Mouse (Mus musculus) forebrain, embryonic 11.5 days (tissue): ENCODE measurements around the gene Nubp1. TPM values are rescaled to one million over a fixed set of nuclear protein-coding genes. Genes with fewer than 3 reads are reported as not detected.
A peak's percentile ranks its signal among the peaks of the same experiment; 100 is the strongest.

Experiments
- ATAC-seq: fragments of 200-750 bp; cut with Nextera tagmentation; replicated peaks from 2 replicates; pipeline ENCODE4 v1.8.0; 2017; ENCODE audit warnings: moderate TSS enrichment; ENCODE audit not compliant: low FRiP score
- DNase-seq: peaks from one replicate; pipeline ENCODE4 v3.0.0-alpha.2; 2017; ENCODE audit warnings: low spot score
- H3K27ac ChIP-seq: fragments of 300-500 bp; sonication (generic); 2 replicates; pipeline ENCODE4 v1.5.1; 2014; ENCODE audit warnings: low read depth, low read length
- H3K27me3 ChIP-seq: fragments of 300-500 bp; sonication (generic); 2 replicates; pipeline ENCODE4 v1.6.1; 2014; ENCODE audit warnings: mild to moderate bottlenecking, low read length, mixed read lengths; ENCODE audit not compliant: control insufficient read depth, insufficient read depth
- H3K36me3 ChIP-seq: fragments of 300-500 bp; sonication (generic); 2 replicates; pipeline ENCODE4 v1.6.1; 2014; ENCODE audit warnings: mild to moderate bottlenecking, low read length, moderate library complexity, mixed read lengths; ENCODE audit not compliant: control insufficient read depth, insufficient read depth
- H3K4me1 ChIP-seq: fragments of 300-500 bp; sonication (generic); replicated peaks from 2 replicates; pipeline ENCODE4 v1.6.1; 2014; ENCODE audit warnings: low read length, mixed read lengths; ENCODE audit not compliant: control insufficient read depth, insufficient read depth
- H3K4me2 ChIP-seq: fragments of 300-500 bp; sonication (generic); 2 replicates; pipeline ENCODE4 v1.6.1; 2014; ENCODE audit warnings: low read depth, mild to moderate bottlenecking, low read length, moderate library complexity, mixed read lengths; ENCODE audit not compliant: severe bottlenecking
- H3K4me3 ChIP-seq: fragments of 300-500 bp; sonication (generic); 2 replicates; pipeline ENCODE4 v1.5.1; 2014; ENCODE audit warnings: low read depth, low read length
- H3K9ac ChIP-seq: fragments of 300-500 bp; sonication (generic); 2 replicates; pipeline ENCODE4 v1.6.1; 2014; ENCODE audit warnings: low read length
- H3K9me3 ChIP-seq: fragments of 300-500 bp; sonication (generic); 2 replicates; pipeline ENCODE4 v1.6.1; 2016; ENCODE audit warnings: low read length, mixed read lengths; ENCODE audit not compliant: control insufficient read depth
- WGBS: fragments of 180-500 bp; shearing (Covaris S2); extraction: QIAGEN DNeasy Blood & Tissue Kit; methylation state at CpG from one replicate; pipeline ENCODE4 v1.1.7; 2014; 5-methylcytosine and 5-hydroxymethylcytosine counted together
- polyA plus RNA-seq: library from polyadenylated mRNA; unstranded; fragments of >200 nt; fragmentation: Nextera tagmentation; extraction: Ambion mirVana; gene quantifications from 2 replicates; pipeline ENCODE4 v1.2.1, GENCODE M21; 2014

Nubp1 gene
- polyA plus RNA-seq, 1 experiment from 2014 or later: 69.1 TPM

GRCm38 (mm10) chr16:10432387-10432786 lies 20.6 kb downstream of the Nubp1 start:
- H3K36me3 ChIP-seq: no peaks in the 10 kb centered on the region
- H3K9ac ChIP-seq: no peak overlapping the region
- 86% methylated on average over 4 of the region's 4 CpGs for WGBS
- DNase-seq: no peak
- no peaks in the 10 kb centered on the region for H3K4me1 ChIP-seq
- H3K4me2 ChIP-seq: no peak overlapping the region
- no peaks in the 10 kb centered on the region for H3K27me3 ChIP-seq
- H3K4me3 ChIP-seq: no peak overlapping the region
- H3K27ac ChIP-seq: no peak overlapping the region
- H3K9me3 ChIP-seq: no peaks in the 10 kb centered on the region
- no peak for ATAC-seq

GRCm38 (mm10) chr16:10433344-10433743 lies 21.6 kb downstream of the Nubp1 start:
- H3K9me3 ChIP-seq: no peaks in the 10 kb centered on the region
- no peaks in the 10 kb centered on the region for H3K36me3 ChIP-seq
- no peaks in the 10 kb centered on the region for H3K27me3 ChIP-seq
- WGBS: 91% methylated on average over 5 of the region's 5 CpGs
- no peak overlapping the region for H3K9ac ChIP-seq
- no peaks in the 10 kb centered on the region for H3K4me1 ChIP-seq
- no peak overlapping the region for H3K4me2 ChIP-seq
- DNase-seq (peak; percentile 44), ATAC-seq (no peak)
- no peak overlapping the region for H3K27ac ChIP-seq
- H3K4me3 ChIP-seq: no peak overlapping the region

DNA sequence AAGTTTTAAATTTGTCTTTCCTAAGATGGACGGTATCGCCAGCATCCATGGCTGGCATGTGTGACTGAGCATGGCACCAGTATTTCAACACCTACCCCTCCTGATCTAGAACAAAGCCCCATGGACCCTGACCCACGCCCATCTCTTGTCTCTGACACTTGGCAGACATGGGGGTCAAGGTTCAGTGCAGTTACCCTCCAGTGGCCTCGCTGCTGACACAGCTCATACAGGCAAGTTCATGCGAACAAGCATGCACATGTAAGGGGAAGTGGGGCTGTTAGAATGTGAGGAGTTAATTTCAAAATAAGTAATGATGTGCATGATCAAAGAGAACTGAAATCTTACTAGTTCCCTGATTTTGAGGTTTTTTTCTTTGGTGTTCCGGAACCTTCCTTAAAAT lies 24.4 kb downstream of the Nubp1 start:
- no peaks in the 10 kb centered on the region for H3K36me3 ChIP-seq
- no peaks in the 10 kb centered on the region for H3K4me1 ChIP-seq
- 87% methylated on average over 6 of the region's 6 CpGs for WGBS
- H3K9ac ChIP-seq: no peak overlapping the region
- H3K9me3 ChIP-seq: no peaks in the 10 kb centered on the region
- no peaks in the 10 kb centered on the region for H3K27me3 ChIP-seq
- no peak overlapping the region for H3K4me3 ChIP-seq
- DNase-seq: no peak
- H3K27ac ChIP-seq: no peak overlapping the region
- no peak for ATAC-seq
- H3K4me2 ChIP-seq: no peak overlapping the region

- H3K4me1 ChIP-seq: no peaks in the 10 kb centered on the region
- no peaks in the 10 kb centered on the region for H3K27me3 ChIP-seq
- H3K9ac ChIP-seq: no peak overlapping the region
- no peak overlapping the region for H3K4me2 ChIP-seq
- H3K27ac ChIP-seq: no peak overlapping the region
- no peak for ATAC-seq
- H3K4me3 ChIP-seq: no peak overlapping the region
- WGBS: 92% methylated on average over 5 of the region's 5 CpGs
- peak; percentile 18 for DNase-seq
- no peaks in the 10 kb centered on the region for H3K36me3 ChIP-seq
- H3K9me3 ChIP-seq: no peaks in the 10 kb centered on the region
These were observed 26.3 kb downstream of the Nubp1 start for GRCm38 (mm10) chr16:10438055-10438454.

- H3K36me3 ChIP-seq: no peaks in the 10 kb centered on the region
- DNase-seq (peak; percentile 17), ATAC-seq (no peak)
- no peak overlapping the region for H3K4me2 ChIP-seq
- no peak overlapping the region for H3K9ac ChIP-seq
- H3K9me3 ChIP-seq: no peaks in the 10 kb centered on the region
- WGBS: 89% methylated on average over 6 of the region's 6 CpGs
- no peak overlapping the region for H3K27ac ChIP-seq
- no peaks in the 10 kb centered on the region for H3K4me1 ChIP-seq
- H3K4me3 ChIP-seq: no peak overlapping the region
- H3K27me3 ChIP-seq: no peaks in the 10 kb centered on the region
These were observed 29.6 kb downstream of the Nubp1 start for GRCm38 (mm10) chr16:10441328-10441727.

- no peak overlapping the region for H3K9ac ChIP-seq
- 96% methylated on average over 4 of the region's 4 CpGs for WGBS
- DNase-seq: no peak
- H3K36me3 ChIP-seq: no peaks in the 10 kb centered on the region
- H3K27me3 ChIP-seq: no peaks in the 10 kb centered on the region
- H3K4me2 ChIP-seq: no peak overlapping the region
- ATAC-seq: no peak
- no peak overlapping the region for H3K4me3 ChIP-seq
- H3K9me3 ChIP-seq: no peaks in the 10 kb centered on the region
- H3K27ac ChIP-seq: no peak overlapping the region
- H3K4me1 ChIP-seq: no peaks in the 10 kb centered on the region
These were observed 30.0 kb downstream of the Nubp1 start for GRCm38 (mm10) chr16:10441761-10442160.

DNA sequence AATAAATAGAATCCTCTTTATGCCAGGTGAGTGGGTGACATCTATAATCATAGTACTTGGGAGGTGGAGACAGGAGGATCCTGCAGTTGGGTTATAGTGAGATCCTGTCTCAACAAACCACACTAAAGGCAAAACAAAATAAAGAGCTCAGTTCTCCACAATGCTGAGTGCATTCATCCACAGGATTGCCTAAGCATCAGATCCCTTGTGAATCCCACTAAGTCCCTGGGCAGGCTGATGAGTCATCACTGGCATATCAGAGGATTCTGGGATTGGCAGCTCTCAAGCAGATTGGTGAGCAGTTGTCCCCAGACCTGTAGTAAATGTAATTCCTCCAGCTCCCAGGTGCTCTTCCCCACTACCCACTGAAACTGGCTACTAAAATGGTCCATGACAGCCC lies 32.0 kb downstream of the Nubp1 start:
- Histone ChIP-seq H3K36me3 (no peaks in the 10 kb centered on the region), H3K9ac (no peak overlapping the region), H3K27ac (no peak overlapping the region), H3K9me3 (no peaks in the 10 kb centered on the region), H3K4me2 (no peak overlapping the region), H3K4me1 (peaks cover 3% of the 10 kb centered on the region; the same call in 1 of the 2 replicates), H3K4me3 (no peak overlapping the region), H3K27me3 (no peaks in the 10 kb centered on the region)
- peak; percentile 40 for DNase-seq
- no peak for ATAC-seq

DNA sequence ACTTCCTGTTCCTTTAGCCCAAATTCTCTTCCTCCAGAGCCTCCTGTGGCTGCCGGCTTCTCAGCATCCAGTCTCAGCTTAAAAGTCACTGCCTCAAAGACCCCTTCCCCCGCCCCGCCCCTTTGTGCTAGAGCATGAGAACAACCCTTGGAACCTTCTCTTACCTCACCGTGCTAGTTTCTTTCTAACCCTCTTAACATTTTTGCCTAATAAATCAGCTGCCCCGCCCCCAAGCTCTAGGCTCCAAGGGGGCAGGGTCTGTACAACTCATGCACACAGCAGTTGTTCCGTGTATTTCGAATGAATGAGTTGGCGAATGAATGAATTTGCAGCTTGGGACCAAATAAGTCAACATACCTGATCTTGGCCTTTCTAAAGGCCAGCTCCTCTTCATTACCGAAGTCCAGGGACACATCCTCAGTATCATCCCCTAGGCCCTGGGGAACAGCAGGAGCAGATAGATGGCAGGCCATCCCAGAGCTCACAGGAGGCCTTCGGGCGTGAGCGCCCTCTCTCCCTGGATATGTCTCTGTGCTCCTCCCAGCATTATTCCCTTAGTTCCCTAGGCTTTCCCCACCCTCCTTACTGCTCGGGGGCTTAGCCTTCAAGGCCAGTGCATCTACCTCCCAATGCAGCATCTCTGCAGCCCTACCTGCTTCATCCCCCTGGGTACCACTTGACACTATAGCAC lies 35.0 kb downstream of the Nubp1 start:
- Histone ChIP-seq H3K9ac (peak overlapping the region; percentile 71), H3K9me3 (no peaks in the 10 kb centered on the region), H3K4me3 (peak overlapping the region; percentile 45), H3K4me2 (peak overlapping the region; percentile 76), H3K27me3 (no peaks in the 10 kb centered on the region), H3K4me1 (peaks cover 3% of the 10 kb centered on the region; the same call in 1 of the 2 replicates), H3K36me3 (no peaks in the 10 kb centered on the region), H3K27ac (peak overlapping the region; percentile 64)
- peak; percentile 51 for DNase-seq
- WGBS: 16% methylated on average over 13 of the region's 13 CpGs
- ATAC-seq: peak; percentile 37

- ATAC-seq (peak; percentile 98), DNase-seq (peak; percentile 91)
- H3K4me1 ChIP-seq: peaks cover 3% of the 10 kb centered on the region; the same call in 1 of the 2 replicates
- H3K27me3 ChIP-seq: no peaks in the 10 kb centered on the region
- WGBS: under 1% methylated on average over 12 of the region's 12 CpGs
- H3K4me3 ChIP-seq: peak within 1 kb of the TSS; percentile 45
- H3K9me3 ChIP-seq: no peaks in the 10 kb centered on the region
- H3K9ac ChIP-seq: peak within 1 kb of the TSS; percentile 71
- no peaks in the 10 kb centered on the region for H3K36me3 ChIP-seq
- H3K27ac ChIP-seq: peak within 1 kb of the TSS; percentile 64
- H3K4me2 ChIP-seq: peak within 1 kb of the TSS; percentile 76
These were observed 35.5 kb downstream of the Nubp1 start, which contains the start of gene Tvp23a for GRCm38 (mm10) chr16:10447264-10447594. Tvp23a (minus strand) TSS chr16:10447362.
